Mouse (Mus musculus): ENCODE results near the gene Gcsh. TPM values are rescaled to one million over a fixed set of nuclear protein-coding genes. Genes with fewer than 3 reads are reported as not detected.
A peak's percentile ranks its signal among the peaks of the same experiment; 100 is the strongest.

The Gcsh gene
- total and polyA plus RNA-seq, 3 experiments = 34.8 to 55.1 (median 51.2) TPM

DNA sequence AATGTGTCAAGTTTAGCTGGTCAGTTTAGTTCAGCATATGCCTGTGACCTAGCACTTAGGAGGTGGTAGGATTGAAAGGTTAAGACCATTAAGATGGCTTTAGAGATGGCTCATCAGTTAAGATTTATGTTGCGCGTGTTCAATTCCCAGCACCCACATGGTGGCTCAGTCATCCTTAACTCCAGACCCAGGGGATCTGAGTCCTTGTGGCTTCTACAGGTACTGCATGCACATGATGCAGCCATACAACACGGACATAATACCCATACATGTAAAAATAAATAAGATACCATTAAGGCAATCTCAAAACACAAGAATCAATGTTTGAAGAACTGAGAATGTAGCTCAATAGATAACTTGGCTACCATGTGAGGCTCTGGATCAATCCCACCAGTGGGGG, 3.5 kb downstream of the Gcsh start:
- no peak for DNase-seq
- Histone ChIP-seq H3K27me3 (ENCODE audit: control insufficient read depth, insufficient read depth, low read length) (no peaks in the 10 kb centered on the region), H3K27ac (no peak overlapping the region), H3K79me2 (replicated peaks; ENCODE audit: control insufficient read depth, insufficient read depth, low read length) (0 out of 2 replicates have a peak, but pooled peaks cover 1% of the 10 kb centered on the region), H3K4me1 (ENCODE audit: control insufficient read depth, insufficient read depth, low read length) (peaks cover 2% of the 10 kb centered on the region), H3K36me3 (ENCODE audit: control insufficient read depth, insufficient read depth, low read length) (no peaks in the 10 kb centered on the region), H3K4me3 (no peak overlapping the region), H3K9ac (ENCODE audit: low read depth, low read length) (no peak overlapping the region)
- WGBS = over 99% methylated on average over 3 of the region's 3 CpGs
- intact Hi-C loops (cut with DNase I) = loop anchor here (5.0 kb wide), 1 partner anchor 68 kb away; the partner anchor contains the start of genes Cenpn and Cmc2
- TF ChIP-seq POLR2A (IDR thresholded peaks at IDR 0.05; ENCODE audit: insufficient read depth, low read depth, low read length) (no peak), EP300 (IDR thresholded peaks at IDR 0.05; ENCODE audit: insufficient read depth, low read depth, low read length) (no peak), CTCF (IDR thresholded peaks at IDR 0.05) (peak; percentile 35)

DNA sequence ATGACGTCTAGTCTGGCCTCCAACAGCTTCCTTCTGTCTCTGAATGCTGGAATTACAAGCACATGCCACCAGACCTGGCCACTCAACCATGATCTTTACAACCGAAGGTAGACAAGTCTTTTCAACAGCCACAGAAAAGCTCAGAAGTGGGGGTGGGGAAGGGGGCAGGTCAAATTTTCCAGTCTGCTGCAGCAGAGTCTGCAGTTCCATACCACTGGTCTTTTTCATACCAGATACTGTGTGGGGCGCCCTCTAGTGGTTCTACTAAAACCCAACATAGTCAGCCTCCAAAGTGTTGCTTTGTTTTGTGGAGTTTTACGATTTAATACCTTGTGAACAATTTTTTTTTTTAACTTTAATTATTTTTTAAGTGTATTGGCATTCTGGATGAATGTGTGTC, 13.2 kb downstream of the Gcsh start:
- H3K4me3 ChIP-seq = no peak overlapping the region
- WGBS = 10% methylated on average over 4 of the region's 4 CpGs
- intact Hi-C loops (cut with DNase I) = no loop called here

DNA sequence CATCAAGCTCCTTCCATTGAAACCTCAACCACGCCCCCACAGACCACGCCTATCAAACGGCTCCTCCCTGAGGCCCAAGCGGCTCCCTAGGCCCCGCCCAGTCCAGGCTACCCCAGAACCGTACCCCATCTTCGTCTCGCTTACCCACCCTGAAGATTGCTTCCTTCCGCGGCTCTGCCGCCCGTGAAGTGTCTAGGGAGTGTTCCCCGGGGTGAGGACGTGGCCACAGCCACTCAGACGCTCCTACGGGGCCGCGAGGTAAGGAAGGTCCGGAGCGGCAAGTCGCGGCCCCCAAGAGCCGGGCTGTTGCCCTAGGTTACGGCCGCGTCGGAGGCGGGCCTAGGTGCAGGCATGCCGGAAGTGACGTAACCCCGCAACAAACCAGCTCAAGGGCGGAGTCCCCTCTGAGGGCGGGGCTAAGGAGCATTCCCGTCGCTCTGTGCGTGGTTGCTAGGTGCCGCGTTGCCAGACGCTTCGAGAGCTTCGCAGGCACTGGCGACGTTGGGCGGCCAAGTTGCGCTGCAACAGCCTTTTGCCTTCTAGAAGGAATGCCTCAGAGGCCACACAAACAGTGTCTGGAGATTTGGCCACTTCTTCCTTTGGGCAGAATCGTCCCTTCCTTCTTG, 14.6 kb downstream of the Gcsh start, which contains the start of gene 1700030J22Rik:
Gene 1700030J22Rik (minus strand): TSS at position 329 of the 626 bp plus-strand sequence.
- no peaks in the 10 kb centered on the region for H3K79me2 ChIP-seq (replicated peaks; ENCODE audit: control insufficient read depth, insufficient read depth, low read length)
- TF ChIP-seq CTCF (IDR thresholded peaks at IDR 0.05) (peak; percentile 47), POLR2A (IDR thresholded peaks at IDR 0.05; ENCODE audit: insufficient read depth, low read depth, low read length) (no peak), EP300 (IDR thresholded peaks at IDR 0.05; ENCODE audit: insufficient read depth, low read depth, low read length) (no peak)
- no peaks in the 10 kb centered on the region for H3K27me3 ChIP-seq (ENCODE audit: control insufficient read depth, insufficient read depth, low read length)
- intact Hi-C loops (cut with DNase I) = loop anchor here (1.0 to 5.0 kb wide), 3 partner anchors 35 to 179 kb away; partner anchors contain the start of genes Atmin, Cenpn, Cmc2 and Gan
- DNase-seq = peak; percentile 98 to 99
- under 1% methylated on average over 46 of the region's 46 CpGs for WGBS
- peaks cover 3% of the 10 kb centered on the region; the same call in 1 of the 2 replicates for H3K4me1 ChIP-seq (ENCODE audit: control insufficient read depth, insufficient read depth, low read length)
- peak within 1 kb of the TSS; percentile 54 for H3K9ac ChIP-seq (ENCODE audit: low read depth, low read length)
- H3K27ac ChIP-seq = peak within 1 kb of the TSS; percentile 73
- no peaks in the 10 kb centered on the region for H3K36me3 ChIP-seq (ENCODE audit: control insufficient read depth, insufficient read depth, low read length)
- H3K4me3 ChIP-seq = peak within 1 kb of the TSS; percentile 95

More for the DNA sequence above, 13.2 kb downstream of the Gcsh start:
- H3K4me1 ChIP-seq (ENCODE audit: control insufficient read depth, insufficient read depth, low read length) = peaks cover 3% of the 10 kb centered on the region; the same call in 1 of the 2 replicates
- TF ChIP-seq EP300 (IDR thresholded peaks at IDR 0.05; ENCODE audit: insufficient read depth, low read depth, low read length) (no peak), POLR2A (IDR thresholded peaks at IDR 0.05; ENCODE audit: insufficient read depth, low read depth, low read length) (no peak), CTCF (IDR thresholded peaks at IDR 0.05) (peak; percentile 88)
- H3K27ac ChIP-seq = no peak overlapping the region
- no peaks in the 10 kb centered on the region for H3K36me3 ChIP-seq (ENCODE audit: control insufficient read depth, insufficient read depth, low read length)
- DNase-seq = peak; percentile 33 to 43
- no peak overlapping the region for H3K9ac ChIP-seq (ENCODE audit: low read depth, low read length)
- H3K79me2 ChIP-seq (replicated peaks; ENCODE audit: control insufficient read depth, insufficient read depth, low read length) = no peaks in the 10 kb centered on the region
- H3K27me3 ChIP-seq (ENCODE audit: control insufficient read depth, insufficient read depth, low read length) = no peaks in the 10 kb centered on the region

DNA sequence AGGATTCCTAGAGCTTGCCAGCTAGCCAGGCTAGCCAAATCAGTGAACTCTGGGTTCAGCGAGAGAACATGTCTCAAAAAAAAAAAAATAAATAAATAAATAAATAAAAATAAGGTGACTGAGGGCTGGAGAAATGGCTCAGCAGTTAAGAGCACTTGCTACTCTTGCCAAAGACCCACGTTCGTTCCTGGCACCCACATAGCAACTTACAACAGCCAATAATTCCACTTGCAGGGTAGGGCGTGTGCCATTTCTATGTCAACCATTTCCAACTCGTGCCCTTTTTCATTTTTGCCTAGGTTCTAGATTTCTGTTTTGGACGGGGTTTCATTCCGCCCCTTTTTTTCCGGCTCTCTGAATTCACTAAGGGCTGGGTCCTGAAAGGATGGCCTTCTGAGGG, 15.3 kb downstream of the Gcsh start:
- TF ChIP-seq EP300 (IDR thresholded peaks at IDR 0.05; ENCODE audit: insufficient read depth, low read depth, low read length) = no peak
- TF ChIP-seq POLR2A (IDR thresholded peaks at IDR 0.05; ENCODE audit: insufficient read depth, low read depth, low read length) = no peak
- TF ChIP-seq CTCF (IDR thresholded peaks at IDR 0.05) = no peak
- H3K9ac ChIP-seq (ENCODE audit: low read depth, low read length) = no peak overlapping the region

DNA sequence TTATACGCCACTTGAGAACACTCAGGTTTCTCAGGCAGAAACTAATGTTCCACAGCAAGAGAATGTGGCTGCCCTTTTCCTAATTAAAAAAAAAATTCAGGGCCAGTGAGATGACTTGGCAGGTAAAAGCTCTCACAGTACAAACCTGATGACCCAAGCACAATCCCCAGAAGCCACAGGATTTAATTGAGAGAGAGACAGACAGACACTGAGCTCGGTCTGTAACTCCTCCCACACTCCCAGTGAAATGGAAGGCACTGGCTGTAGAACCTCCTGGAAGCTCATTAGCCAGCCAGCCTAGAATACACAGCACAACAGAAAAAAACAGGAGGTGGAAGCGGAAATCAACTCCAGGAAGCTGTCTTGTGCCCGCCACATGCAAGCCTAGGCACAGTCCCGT, 17.7 kb downstream of the Gcsh start:
- Histone ChIP-seq H3K9ac (ENCODE audit: low read depth, low read length) (no peak overlapping the region), H3K79me2 (replicated peaks; ENCODE audit: control insufficient read depth, insufficient read depth, low read length) (no peaks in the 10 kb centered on the region), H3K27ac (no peak overlapping the region), H3K4me1 (ENCODE audit: control insufficient read depth, insufficient read depth, low read length) (peaks cover 3% of the 10 kb centered on the region; the same call in 1 of the 2 replicates), H3K27me3 (ENCODE audit: control insufficient read depth, insufficient read depth, low read length) (no peaks in the 10 kb centered on the region), H3K4me3 (no peak overlapping the region), H3K36me3 (ENCODE audit: control insufficient read depth, insufficient read depth, low read length) (no peaks in the 10 kb centered on the region)
- 56% methylated on average over 5 of the region's 5 CpGs for WGBS
- intact Hi-C loops (cut with DNase I) = loop anchor here (5.0 kb wide), 1 partner anchor 182 kb away; the partner anchor contains the start of gene Gan
- DNase-seq = no peak
- no peak for TF ChIP-seq CTCF (IDR thresholded peaks at IDR 0.05)
- TF ChIP-seq EP300 (IDR thresholded peaks at IDR 0.05; ENCODE audit: insufficient read depth, low read depth, low read length) = no peak
- no peak for TF ChIP-seq POLR2A (IDR thresholded peaks at IDR 0.05; ENCODE audit: insufficient read depth, low read depth, low read length)

More for the DNA sequence above, 15.3 kb downstream of the Gcsh start:
- Histone ChIP-seq H3K36me3 (ENCODE audit: control insufficient read depth, insufficient read depth, low read length) (no peaks in the 10 kb centered on the region), H3K4me1 (ENCODE audit: control insufficient read depth, insufficient read depth, low read length) (peaks cover 3% of the 10 kb centered on the region; the same call in 1 of the 2 replicates), H3K27me3 (ENCODE audit: control insufficient read depth, insufficient read depth, low read length) (no peaks in the 10 kb centered on the region), H3K79me2 (replicated peaks; ENCODE audit: control insufficient read depth, insufficient read depth, low read length) (no peaks in the 10 kb centered on the region), H3K4me3 (peak overlapping the region; percentile 95), H3K27ac (no peak overlapping the region)
- DNase-seq = no peak
- 24% methylated on average over 8 of the region's 8 CpGs for WGBS
- intact Hi-C loops (cut with DNase I) = loop anchor here (5.0 kb wide), 1 partner anchor 179 kb away; the partner anchor contains the start of gene Gan

DNA sequence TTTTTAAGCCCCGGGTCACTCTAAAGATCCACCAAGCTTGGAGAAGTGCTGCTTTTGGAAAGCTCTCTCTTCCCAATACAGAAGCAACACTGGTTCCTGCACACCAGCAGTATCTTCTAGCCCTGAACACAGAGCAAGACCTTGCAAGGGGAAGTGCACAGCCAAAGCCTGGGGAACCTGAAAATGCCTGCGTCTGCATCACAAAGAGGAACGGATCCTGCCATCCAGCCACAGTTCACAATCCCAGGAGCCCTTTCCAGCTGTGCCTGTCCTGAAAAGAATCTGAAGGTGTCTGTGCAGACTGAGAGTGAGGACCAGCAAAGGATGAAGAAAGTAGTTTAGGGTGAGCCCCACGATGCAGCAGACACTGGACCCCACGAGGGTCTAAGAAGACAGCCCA, 18.3 kb downstream of the Gcsh start:
- Histone ChIP-seq H3K79me2 (replicated peaks; ENCODE audit: control insufficient read depth, insufficient read depth, low read length) (no peaks in the 10 kb centered on the region), H3K27me3 (ENCODE audit: control insufficient read depth, insufficient read depth, low read length) (no peaks in the 10 kb centered on the region), H3K4me1 (ENCODE audit: control insufficient read depth, insufficient read depth, low read length) (peaks cover 2% of the 10 kb centered on the region; the same call in 1 of the 2 replicates), H3K27ac (no peak overlapping the region), H3K36me3 (ENCODE audit: control insufficient read depth, insufficient read depth, low read length) (no peaks in the 10 kb centered on the region), H3K4me3 (no peak overlapping the region), H3K9ac (ENCODE audit: low read depth, low read length) (no peak overlapping the region)
- 38% methylated on average over 5 of the region's 5 CpGs for WGBS
- intact Hi-C loops (cut with DNase I) = loop anchor here (5.0 kb wide), 1 partner anchor 182 kb away; the partner anchor contains the start of gene Gan
- TF ChIP-seq EP300 (IDR thresholded peaks at IDR 0.05; ENCODE audit: insufficient read depth, low read depth, low read length) (no peak), CTCF (IDR thresholded peaks at IDR 0.05) (no peak)
- DNase-seq = peak in 1 of 2 experiments; percentile 9
